Mouse (Mus musculus) kidney, adult 2 months (tissue): ENCODE data around the gene Zfp93.

ENCODE experiments used
- CTCF ChIP-seq: fragments of 200-500 bp; conservative IDR thresholded peaks from 2 replicates; pipeline ENCODE4 v1.5.1; 2011; ENCODE audit warnings: low read depth, mild to moderate bottlenecking, control low read depth, low read length, moderate library complexity, mixed read lengths; ENCODE audit not compliant: insufficient read depth, insufficient read length
- POLR2A ChIP-seq: fragments of 200-500 bp; IDR thresholded peaks from one replicate; pipeline ENCODE4 v1.6.1; 2011; ENCODE audit warnings: low read depth, low read length, control low read depth

GRCm38 (mm10) chr7:24298973-24299708 lies 28.9 kb downstream of the Zfp93 start:
- TF ChIP-seq POLR2A: no peak
- TF ChIP-seq CTCF: peak; percentile 52
